Mouse (Mus musculus) stomach, embryonic 15.5 days (tissue): ENCODE data around the gene Rai1. TPM values are rescaled to one million over a fixed set of nuclear protein-coding genes. Genes with fewer than 3 reads are reported as not detected.

Source experiments
- ATAC-seq: fragments of 200-750 bp; cut with Nextera tagmentation; 2 replicates; pipeline ENCODE4 v1.8.0; 2017; ENCODE audit warnings: low read depth, moderate number of reproducible peaks, moderate TSS enrichment; ENCODE audit not compliant: insufficient read depth, low FRiP score
- H3K27ac ChIP-seq: fragments of 300-500 bp; sonication (generic); 2 replicates; pipeline ENCODE4 v1.5.1; 2015; ENCODE audit warnings: mild to moderate bottlenecking, inconsistent platforms
- H3K27me3 ChIP-seq: fragments of 300-500 bp; sonication (generic); replicated peaks from 2 replicates; pipeline ENCODE4 v1.6.1; 2015; ENCODE audit warnings: inconsistent platforms
- H3K36me3 ChIP-seq: fragments of 300-500 bp; sonication (generic); 2 replicates; pipeline ENCODE4 v1.6.1; 2015; ENCODE audit warnings: inconsistent platforms
- H3K4me1 ChIP-seq: fragments of 300-500 bp; sonication (generic); 2 replicates; pipeline ENCODE4 v1.6.1; 2015; ENCODE audit warnings: inconsistent platforms
- H3K4me2 ChIP-seq: fragments of 300-500 bp; sonication (generic); 2 replicates; pipeline ENCODE4 v1.6.1; 2015; ENCODE audit warnings: mild to moderate bottlenecking, inconsistent platforms
- H3K4me3 ChIP-seq: fragments of 300-500 bp; sonication (generic); replicated peaks from 2 replicates; pipeline ENCODE4 v1.5.1; 2015; ENCODE audit warnings: inconsistent platforms
- H3K9ac ChIP-seq: fragments of 300-500 bp; sonication (generic); 2 replicates; pipeline ENCODE4 v1.6.1; 2015; ENCODE audit warnings: inconsistent platforms
- H3K9me3 ChIP-seq: fragments of 300-500 bp; sonication (generic); 2 replicates; pipeline ENCODE4 v1.6.1; 2016; ENCODE audit warnings: inconsistent platforms
- WGBS: fragments of 180-500 bp; shearing (Covaris S2); methylation state at CpG from one replicate; pipeline ENCODE4 v1.1.7; 2015; 5-methylcytosine and 5-hydroxymethylcytosine counted together
- polyA plus RNA-seq: library from polyadenylated mRNA; unstranded; fragments of >200 nt; fragmentation: Nextera tagmentation; extraction: Ambion mirVana; gene quantifications from 2 replicates; pipeline ENCODE4 v1.2.1, GENCODE M21; 2015

Gene Rai1
- polyA plus RNA-seq, 1 experiment from 2014 or later, result 24.4 TPM

DNA sequence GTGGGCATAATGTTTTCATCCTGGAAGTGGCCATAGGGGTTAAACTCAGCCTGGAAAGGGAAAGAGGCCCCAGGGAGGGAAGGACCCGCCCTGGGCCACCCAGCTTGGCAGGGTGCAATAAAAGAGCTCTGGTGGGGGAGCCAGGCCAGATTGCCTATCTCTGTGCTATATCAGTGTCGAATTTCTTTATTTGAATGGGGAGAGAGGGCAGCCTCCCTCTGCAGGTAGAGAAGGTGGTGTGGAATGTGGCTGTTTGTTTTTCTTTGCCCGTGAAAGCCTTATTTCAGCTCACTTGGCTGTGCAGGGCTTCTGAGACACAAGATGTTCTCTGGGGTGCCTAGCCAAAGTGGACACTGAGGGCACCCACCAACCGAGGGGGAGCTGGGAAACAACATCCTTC is 8.8 kb downstream of the Rai1 start:
- peak overlapping the region; percentile 88 for H3K4me2 ChIP-seq
- no peaks in the 10 kb centered on the region for H3K27me3 ChIP-seq
- peak overlapping the region; percentile 98 for H3K27ac ChIP-seq
- no peaks in the 10 kb centered on the region for H3K9me3 ChIP-seq
- H3K36me3 ChIP-seq, result no peaks in the 10 kb centered on the region
- H3K4me3 ChIP-seq, result peak overlapping the region; percentile 48; the same call in 1 of the 2 replicates
- peaks cover 74% of the 10 kb centered on the region for H3K4me1 ChIP-seq
- 6% methylated on average over 4 of the region's 4 CpGs for WGBS
- ATAC-seq, result peak; percentile 41
- no peak overlapping the region for H3K9ac ChIP-seq

DNA sequence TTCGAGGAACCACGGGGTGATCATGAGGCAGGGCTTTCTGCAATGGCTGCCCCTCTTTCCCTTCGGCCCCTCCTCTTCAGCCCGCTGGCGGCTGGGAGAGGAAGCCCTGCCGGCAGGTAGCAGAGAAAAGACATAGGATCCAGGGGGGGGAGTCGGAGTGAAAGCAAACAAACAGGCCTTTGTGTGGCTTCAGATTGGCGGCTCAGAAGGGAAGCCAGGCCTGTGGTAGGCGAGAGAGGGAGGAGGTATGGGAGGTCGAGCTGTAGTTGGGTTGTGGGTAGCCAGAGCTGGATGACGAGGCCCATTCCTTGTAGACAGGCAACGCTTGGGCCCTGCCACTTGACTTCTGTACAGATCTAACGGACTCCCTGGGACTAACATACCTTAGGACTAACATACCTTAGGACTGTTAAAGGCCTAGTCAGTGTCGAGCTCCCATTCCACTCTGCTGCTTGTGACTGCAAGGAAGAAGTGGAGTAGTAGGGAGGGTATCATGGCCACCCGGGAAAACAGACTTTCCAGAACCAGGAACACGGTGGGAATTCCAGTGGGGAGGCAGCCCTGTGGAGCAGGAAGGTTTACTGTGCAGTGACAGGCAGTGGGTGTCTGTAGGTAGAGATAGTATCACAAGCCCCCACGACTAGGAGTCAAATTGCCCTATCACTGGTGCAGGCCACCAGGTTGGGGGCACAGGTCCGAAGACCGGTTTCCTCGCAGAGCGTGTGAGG is 9.6 kb downstream of the Rai1 start:
- Histone ChIP-seq H3K36me3 (no peaks in the 10 kb centered on the region), H3K9me3 (no peaks in the 10 kb centered on the region), H3K4me2 (peak overlapping the region; percentile 88), H3K27me3 (no peaks in the 10 kb centered on the region), H3K27ac (peak overlapping the region; percentile 98), H3K9ac (peak overlapping the region; percentile 49; the same call in 1 of the 2 replicates), H3K4me3 (peak overlapping the region; percentile 48), H3K4me1 (peaks cover 66% of the 10 kb centered on the region)
- WGBS, result 3% methylated on average over 21 of the region's 21 CpGs
- peak; percentile 37 for ATAC-seq

DNA sequence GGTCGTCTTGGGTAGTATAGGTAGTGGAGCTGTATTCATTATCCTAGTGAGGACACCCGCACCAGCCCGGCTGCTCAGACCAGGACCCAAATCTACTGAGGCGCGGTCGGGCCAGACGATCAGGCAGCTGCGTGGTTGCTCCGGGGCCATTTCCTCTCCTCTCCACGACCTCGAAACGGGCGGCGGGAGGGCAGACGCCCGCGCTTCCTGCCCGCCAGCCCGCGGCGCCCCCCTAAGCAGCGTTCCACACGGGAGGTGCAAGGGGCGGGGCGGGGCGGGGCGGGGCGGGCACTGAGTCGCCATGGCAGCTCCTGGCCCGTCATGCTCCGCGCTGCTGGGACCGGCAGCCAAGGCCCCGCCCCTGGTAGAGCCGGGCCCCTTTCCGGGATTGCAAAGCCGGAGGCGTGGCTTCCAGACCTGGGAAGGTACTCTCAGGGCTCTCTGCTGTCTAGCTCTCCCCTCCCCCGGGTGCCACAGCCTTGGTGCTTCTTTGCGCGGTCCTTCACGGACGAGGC is 10.3 kb downstream of the Rai1 start:
- Histone ChIP-seq H3K4me3 (peak overlapping the region; percentile 48), H3K9me3 (no peaks in the 10 kb centered on the region), H3K27ac (peak overlapping the region; percentile 98), H3K27me3 (no peaks in the 10 kb centered on the region), H3K4me1 (peaks cover 62% of the 10 kb centered on the region), H3K9ac (peak overlapping the region; percentile 49), H3K4me2 (peak overlapping the region; percentile 88), H3K36me3 (no peaks in the 10 kb centered on the region)
- peak; percentile 92 for ATAC-seq
- WGBS, result 0% methylated on average over 42 of the region's 43 CpGs

DNA sequence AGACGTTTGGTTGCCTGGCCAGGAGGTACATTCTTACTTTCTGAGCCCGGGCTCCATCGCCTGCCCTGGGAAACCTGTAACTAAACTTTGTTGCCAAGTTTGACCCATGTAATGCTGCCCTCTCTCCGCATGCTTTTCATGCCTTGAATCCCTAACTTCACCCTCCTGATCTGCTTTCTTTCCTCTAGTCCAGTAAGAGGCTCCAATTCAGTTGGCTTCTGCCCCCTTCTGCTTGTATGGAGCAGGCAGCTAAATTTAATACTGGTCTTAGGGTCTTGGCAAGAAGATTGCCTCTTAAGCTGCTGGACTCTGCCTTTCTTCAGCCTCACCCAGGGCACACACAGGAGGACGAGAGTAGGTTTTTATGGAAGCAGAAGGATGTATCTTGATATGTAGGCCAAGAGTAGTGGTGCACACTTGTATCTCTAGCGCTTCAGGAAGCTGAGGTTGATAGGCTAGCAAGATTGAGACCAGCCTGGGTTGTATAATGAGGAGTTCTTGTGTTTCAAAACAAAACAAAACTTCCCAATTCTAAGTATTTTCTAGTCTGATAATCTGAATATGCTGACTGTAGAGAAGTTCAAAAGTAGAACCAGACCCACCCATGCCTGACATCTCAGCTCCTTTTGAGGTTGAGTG is 10.9 kb downstream of the Rai1 start:
- peak overlapping the region; percentile 88 for H3K4me2 ChIP-seq
- no peaks in the 10 kb centered on the region for H3K9me3 ChIP-seq
- H3K4me3 ChIP-seq, result peak overlapping the region; percentile 48
- H3K9ac ChIP-seq, result peak overlapping the region; percentile 49
- ATAC-seq, result no peak
- H3K36me3 ChIP-seq, result no peaks in the 10 kb centered on the region
- 23% methylated on average over 6 of the region's 6 CpGs for WGBS
- no peaks in the 10 kb centered on the region for H3K27me3 ChIP-seq
- H3K4me1 ChIP-seq, result peaks cover 58% of the 10 kb centered on the region
- peak overlapping the region; percentile 98 for H3K27ac ChIP-seq

DNA sequence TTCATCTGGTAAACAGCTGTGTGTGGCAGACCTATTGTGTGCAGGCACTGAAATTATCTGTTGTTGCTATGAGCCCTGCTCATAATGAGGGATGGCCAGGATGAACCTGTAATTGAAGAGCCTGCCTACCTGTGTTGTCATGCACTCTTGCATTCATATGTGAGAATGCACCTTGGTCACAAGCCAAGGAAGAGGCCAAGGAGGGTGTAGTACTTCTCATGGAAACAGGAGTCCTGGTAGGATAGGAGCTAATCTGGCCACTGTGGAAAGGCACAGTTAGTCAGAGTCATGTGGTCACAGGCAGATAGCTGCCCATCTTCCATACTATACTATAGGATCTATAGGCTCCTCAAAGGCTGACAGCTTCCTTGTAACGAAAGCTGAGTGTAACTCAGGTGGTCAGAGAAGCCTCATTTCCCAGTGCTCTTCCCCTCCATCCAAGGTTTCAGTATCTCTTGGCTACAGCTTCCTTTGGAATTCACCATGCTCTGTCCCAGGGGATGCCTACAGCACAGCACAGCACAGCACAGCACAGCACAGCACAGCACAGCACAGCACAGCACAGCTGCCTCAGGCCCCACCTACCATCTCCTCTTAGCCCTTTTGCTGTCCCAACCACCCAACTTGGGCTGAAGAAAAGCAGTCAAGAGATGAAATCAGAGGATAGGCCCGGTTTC is 15.9 kb downstream of the Rai1 start:
- H3K4me3 ChIP-seq, result no peak overlapping the region
- no peaks in the 10 kb centered on the region for H3K9me3 ChIP-seq
- no peak for ATAC-seq
- no peak overlapping the region for H3K27ac ChIP-seq
- WGBS, result 79% methylated on average over 2 of the region's 2 CpGs
- no peak overlapping the region for H3K9ac ChIP-seq
- no peaks in the 10 kb centered on the region for H3K27me3 ChIP-seq
- H3K36me3 ChIP-seq, result no peaks in the 10 kb centered on the region; the same call in 1 of the 2 replicates
- no peak overlapping the region for H3K4me2 ChIP-seq
- H3K4me1 ChIP-seq, result peaks cover 16% of the 10 kb centered on the region; the same call in 1 of the 2 replicates

DNA sequence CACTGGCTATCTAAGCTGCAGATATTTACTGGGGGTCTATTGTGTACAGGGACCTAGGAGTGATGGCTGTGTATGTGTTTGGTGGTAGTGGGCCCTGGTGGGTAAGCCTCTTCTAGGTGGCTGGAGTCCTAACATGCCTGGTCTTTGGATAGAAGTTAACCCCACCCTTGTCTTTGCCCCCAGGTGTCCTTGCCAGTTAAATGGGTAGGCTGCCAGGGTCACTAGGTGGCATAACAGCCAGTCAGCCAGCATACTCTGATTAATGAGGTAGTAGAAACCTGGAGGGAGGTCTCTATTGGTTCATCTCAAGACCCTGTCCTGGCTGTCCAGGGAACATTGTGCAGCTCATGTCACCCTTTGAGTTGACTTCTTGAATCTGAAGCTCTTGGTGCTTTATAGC is 17.8 kb downstream of the Rai1 start:
- Histone ChIP-seq H3K9ac (no peak overlapping the region), H3K27ac (no peak overlapping the region), H3K4me2 (no peak overlapping the region), H3K4me1 (peaks cover 26% of the 10 kb centered on the region), H3K27me3 (no peaks in the 10 kb centered on the region), H3K4me3 (no peak overlapping the region), H3K36me3 (no peaks in the 10 kb centered on the region; the same call in 1 of the 2 replicates), H3K9me3 (no peaks in the 10 kb centered on the region)
- no peak for ATAC-seq

DNA sequence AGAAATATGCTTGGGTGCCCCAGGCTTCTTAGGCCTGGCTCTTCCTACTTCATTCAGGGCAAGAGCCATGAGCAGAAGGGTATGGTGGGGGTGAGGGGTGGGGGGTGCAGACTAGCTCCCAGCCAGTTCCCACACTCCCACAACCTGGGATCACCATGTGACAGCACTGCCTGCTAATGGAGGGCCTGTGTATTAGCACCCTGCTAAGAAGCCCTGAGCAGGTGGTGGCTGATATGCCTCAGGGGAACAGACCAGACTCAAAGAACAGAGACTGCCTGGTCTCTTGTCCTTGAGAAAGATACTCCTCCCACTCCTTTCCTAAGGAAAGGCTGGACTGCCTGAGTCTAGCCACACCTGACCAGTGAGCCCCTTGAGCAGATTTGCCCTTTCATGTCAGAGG is 22.2 kb downstream of the Rai1 start:
- ATAC-seq, result peak; percentile 64
- Histone ChIP-seq H3K27ac (no peak overlapping the region), H3K27me3 (no peaks in the 10 kb centered on the region), H3K4me3 (no peak overlapping the region), H3K9me3 (no peaks in the 10 kb centered on the region), H3K9ac (no peak overlapping the region), H3K4me2 (no peak overlapping the region), H3K4me1 (peaks cover 35% of the 10 kb centered on the region), H3K36me3 (no peaks in the 10 kb centered on the region; the same call in 1 of the 2 replicates)

DNA sequence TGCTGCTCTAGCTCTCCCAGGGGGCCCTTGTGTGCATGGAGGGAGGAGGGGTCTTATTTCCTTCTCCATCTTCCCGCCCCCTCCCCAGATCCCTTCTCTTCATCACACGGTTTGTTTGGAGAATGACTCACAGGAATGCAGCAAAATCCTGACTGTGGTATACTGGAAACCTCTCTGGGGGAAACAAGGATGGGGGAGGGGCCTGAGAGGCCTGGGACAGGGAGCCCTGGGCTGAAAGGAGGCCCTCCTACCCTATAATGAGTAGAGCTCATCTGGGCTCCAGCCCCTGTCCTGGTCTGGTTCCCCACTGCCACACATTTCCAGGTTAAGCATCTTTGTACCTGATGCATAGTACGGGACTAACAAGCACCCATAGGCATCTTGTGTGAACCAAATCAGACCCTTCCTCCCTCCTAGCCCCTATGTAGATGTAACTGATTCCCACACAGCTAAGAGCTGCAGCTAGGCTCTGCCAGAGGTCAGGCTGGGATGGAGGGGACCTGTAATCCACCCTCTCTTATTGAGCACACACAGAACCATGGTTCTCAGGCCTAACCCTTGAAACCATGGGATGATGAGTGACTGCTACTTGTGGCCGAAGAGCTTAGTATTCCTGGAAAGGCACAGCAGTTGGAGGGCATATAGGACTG is 23.2 kb downstream of the Rai1 start:
- 0 out of 2 replicates have a peak, but pooled peaks have one; percentile 52 for ATAC-seq
- Histone ChIP-seq H3K4me2 (no peak overlapping the region), H3K9me3 (no peaks in the 10 kb centered on the region), H3K9ac (no peak overlapping the region), H3K27me3 (no peaks in the 10 kb centered on the region), H3K4me1 (peaks cover 35% of the 10 kb centered on the region), H3K27ac (no peak overlapping the region; the same call in 1 of the 2 replicates), H3K4me3 (no peak overlapping the region), H3K36me3 (no peaks in the 10 kb centered on the region; the same call in 1 of the 2 replicates)
- WGBS, result 39% methylated on average over 4 of the region's 4 CpGs

DNA sequence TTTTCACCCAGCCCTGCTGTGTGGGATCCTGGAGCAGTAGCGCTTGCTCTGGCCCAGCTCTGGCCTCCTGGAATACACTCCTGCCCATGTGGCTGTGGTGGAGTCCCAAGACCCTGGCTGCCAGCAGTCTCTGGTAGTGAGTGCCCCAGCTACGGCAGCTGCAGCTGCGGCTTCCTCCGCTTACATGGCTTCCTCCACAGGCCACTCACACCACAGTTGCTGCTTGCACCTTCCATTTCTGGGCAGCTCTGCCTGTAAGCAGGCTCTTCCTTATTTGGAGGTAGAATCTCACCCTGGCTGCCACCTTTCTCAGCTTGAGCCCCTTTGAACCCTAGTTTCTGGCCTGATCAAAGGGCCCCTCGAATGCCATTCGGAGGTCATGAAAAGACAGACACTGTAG is 25.7 kb downstream of the Rai1 start:
- H3K4me3 ChIP-seq, result no peak overlapping the region
- no peak overlapping the region for H3K9ac ChIP-seq
- no peaks in the 10 kb centered on the region for H3K36me3 ChIP-seq
- peak overlapping the region; percentile 49 for H3K27ac ChIP-seq
- no peaks in the 10 kb centered on the region for H3K9me3 ChIP-seq
- WGBS, result 49% methylated on average over 6 of the region's 6 CpGs
- no peak overlapping the region for H3K4me2 ChIP-seq
- H3K4me1 ChIP-seq, result peaks cover 34% of the 10 kb centered on the region
- ATAC-seq, result no peak
- no peaks in the 10 kb centered on the region for H3K27me3 ChIP-seq

DNA sequence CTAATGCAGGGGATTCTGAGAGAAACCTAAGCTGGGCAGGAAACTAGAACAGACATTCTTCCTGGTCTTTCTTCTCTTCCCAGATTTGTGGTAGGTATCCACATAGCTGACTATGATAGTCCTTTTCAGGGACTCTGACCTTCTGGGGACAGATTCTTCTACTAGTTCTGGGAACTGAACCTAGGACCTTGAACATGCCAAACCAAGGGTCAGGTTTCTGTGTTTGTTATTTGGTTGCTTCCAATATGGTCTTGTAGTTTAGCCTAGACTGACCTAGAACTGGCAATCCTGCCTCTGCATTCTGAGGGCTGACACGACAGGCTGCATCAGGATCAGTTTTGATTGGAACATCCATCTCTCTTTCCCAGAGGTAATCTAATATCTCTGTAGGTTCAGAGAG is 27.2 kb downstream of the Rai1 start:
- ATAC-seq, result no peak
- H3K27ac ChIP-seq, result no peak overlapping the region
- 70% methylated on average over 1 of the region's 1 CpGs for WGBS

DNA sequence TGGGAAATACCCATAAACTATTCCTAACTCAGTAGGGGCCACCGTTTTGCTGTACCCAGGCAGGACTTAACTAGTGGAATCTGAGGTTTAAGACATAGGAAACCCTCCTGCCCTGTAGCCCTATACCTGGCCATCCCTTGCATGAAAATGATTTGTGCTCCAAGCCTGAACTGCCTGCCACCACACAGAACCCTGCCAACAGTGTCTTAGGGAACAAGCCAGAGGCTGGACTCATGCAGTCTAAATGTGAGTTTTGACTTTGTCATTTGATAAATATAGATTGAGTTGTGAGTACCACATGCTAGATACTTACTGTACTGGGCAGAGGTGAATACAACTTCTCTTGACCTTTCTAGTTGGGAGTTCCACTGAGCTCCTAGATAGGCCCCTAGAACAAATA is 31.7 kb downstream of the Rai1 start:
- H3K9ac ChIP-seq, result no peak overlapping the region
- 87% methylated on average over 1 of the region's 1 CpGs for WGBS
- ATAC-seq, result no peak

More for the DNA sequence above, 27.2 kb downstream of the Rai1 start:
- Histone ChIP-seq H3K4me3 (no peak overlapping the region), H3K27me3 (no peaks in the 10 kb centered on the region), H3K9ac (no peak overlapping the region), H3K4me2 (no peak overlapping the region), H3K36me3 (no peaks in the 10 kb centered on the region), H3K4me1 (peaks cover 19% of the 10 kb centered on the region), H3K9me3 (no peaks in the 10 kb centered on the region)

More for the DNA sequence above, 31.7 kb downstream of the Rai1 start:
- H3K27ac ChIP-seq, result no peak overlapping the region
- no peaks in the 10 kb centered on the region for H3K9me3 ChIP-seq
- H3K4me2 ChIP-seq, result no peak overlapping the region
- no peak overlapping the region for H3K4me3 ChIP-seq
- no peaks in the 10 kb centered on the region for H3K27me3 ChIP-seq
- no peaks in the 10 kb centered on the region for H3K36me3 ChIP-seq
- H3K4me1 ChIP-seq, result peaks cover 16% of the 10 kb centered on the region
